Mouse (Mus musculus): ENCODE measurements at regions not wholly inside any gene's neighbourhood (a gene's known extent, or its start where the extent isn't known, plus 50 kb on each side); places are given as distances from the start of the nearest gene placed in this dataset.
A peak's percentile ranks its signal among the peaks of the same experiment; 100 is the strongest.

GRCm38 (mm10) chr13:97825801-97826576 is 65.6 kb upstream of the Gm10260 start:
- Histone ChIP-seq H3K36me3 (ENCODE audit: control insufficient read depth, insufficient read depth, low read length) (no peaks in the 10 kb centered on the region), H3K9ac (ENCODE audit: low read depth, low read length) (no peak overlapping the region), H3K27me3 (replicated peaks; ENCODE audit: control insufficient read depth, insufficient read depth, low read length) (no peaks in the 10 kb centered on the region), H3K4me3 (ENCODE audit: low read depth, low read length) (no peak overlapping the region), H3K4me2 (ENCODE audit: low read depth, low read length) (no peak overlapping the region), H3K4me1 (ENCODE audit: control insufficient read depth, insufficient read depth, low read length) (peaks cover 16% of the 10 kb centered on the region), H3K9me3 (ENCODE audit: control insufficient read depth, low read length) (no peaks in the 10 kb centered on the region), H3K27ac (replicated peaks; ENCODE audit: low read depth, low read length) (no peak overlapping the region)
- ATAC-seq (ENCODE audit: low read depth) (peak; percentile 66), DNase-seq (ENCODE audit: low spot score) (peak; percentile 79)
- WGBS = 29% methylated on average over 22 of the region's 22 CpGs

GRCm38 (mm10) chr13:97825361-97825760 is 64.9 kb upstream of the Gm10260 start:
- no peak for DNase-seq (ENCODE audit: low spot score)
- no peak overlapping the region for H3K27ac ChIP-seq (replicated peaks; ENCODE audit: low read depth, low read length)

DNA sequence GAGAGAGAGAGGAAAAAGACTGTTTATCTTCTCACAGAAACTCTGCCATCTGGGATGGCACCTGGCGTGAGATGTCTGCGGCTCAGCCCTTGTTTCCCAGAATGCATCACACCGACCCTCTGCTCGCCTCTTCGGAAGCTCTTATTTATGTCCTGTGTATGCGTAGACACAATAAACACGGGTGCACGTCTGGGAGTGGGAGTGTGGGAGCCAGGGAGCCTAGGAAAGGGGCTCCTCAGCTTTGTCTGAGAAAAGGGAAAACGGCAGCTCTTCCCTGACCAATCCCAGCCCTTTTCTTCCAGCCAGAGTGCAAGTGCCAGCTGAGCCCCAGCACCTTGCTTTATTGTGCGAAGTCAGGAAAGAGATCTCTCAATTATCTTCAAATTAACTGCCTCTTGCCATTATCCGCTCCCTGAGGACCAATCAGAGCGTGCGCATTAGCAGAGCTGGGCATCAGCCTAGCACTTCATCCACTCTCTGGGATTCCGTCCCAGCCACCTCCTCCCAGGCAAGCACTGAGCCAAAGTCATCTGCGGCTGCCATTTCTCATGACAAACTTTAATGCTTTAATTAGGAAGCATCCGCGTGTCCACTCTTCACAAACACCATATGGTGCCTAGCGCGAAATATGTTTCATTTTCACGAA is 63.8 kb upstream of the Gm10260 start:
- Histone ChIP-seq H3K4me1 (ENCODE audit: control insufficient read depth, insufficient read depth, low read length) (peaks cover 16% of the 10 kb centered on the region), H3K27ac (replicated peaks; ENCODE audit: low read depth, low read length) (peak overlapping the region; percentile 30; the same call in 1 of the 2 replicates), H3K4me3 (ENCODE audit: low read depth, low read length) (no peak overlapping the region), H3K9me3 (ENCODE audit: control insufficient read depth, low read length) (no peaks in the 10 kb centered on the region), H3K9ac (ENCODE audit: low read depth, low read length) (no peak overlapping the region; the same call in 1 of the 2 replicates), H3K4me2 (ENCODE audit: low read depth, low read length) (peak overlapping the region; percentile 42), H3K36me3 (ENCODE audit: control insufficient read depth, insufficient read depth, low read length) (no peaks in the 10 kb centered on the region), H3K27me3 (replicated peaks; ENCODE audit: control insufficient read depth, insufficient read depth, low read length) (no peaks in the 10 kb centered on the region)
- ATAC-seq (ENCODE audit: low read depth) = peak; percentile 89
- WGBS = 53% methylated on average over 20 of the region's 20 CpGs
- peak; percentile 78 for DNase-seq (ENCODE audit: low spot score)

More at GRCm38 (mm10) chr13:97825361-97825760, 64.9 kb upstream of the Gm10260 start:
- Histone ChIP-seq H3K9me3 (ENCODE audit: control insufficient read depth, low read length) (no peaks in the 10 kb centered on the region), H3K27me3 (replicated peaks; ENCODE audit: control insufficient read depth, insufficient read depth, low read length) (no peaks in the 10 kb centered on the region), H3K36me3 (ENCODE audit: control insufficient read depth, insufficient read depth, low read length) (no peaks in the 10 kb centered on the region), H3K4me1 (ENCODE audit: control insufficient read depth, insufficient read depth, low read length) (peaks cover 16% of the 10 kb centered on the region), H3K4me2 (ENCODE audit: low read depth, low read length) (no peak overlapping the region), H3K9ac (ENCODE audit: low read depth, low read length) (no peak overlapping the region), H3K4me3 (ENCODE audit: low read depth, low read length) (no peak overlapping the region)
- WGBS = 53% methylated on average over 3 of the region's 3 CpGs
- ATAC-seq (ENCODE audit: low read depth) = peak; percentile 27; the same call in 1 of the 2 replicates

DNA sequence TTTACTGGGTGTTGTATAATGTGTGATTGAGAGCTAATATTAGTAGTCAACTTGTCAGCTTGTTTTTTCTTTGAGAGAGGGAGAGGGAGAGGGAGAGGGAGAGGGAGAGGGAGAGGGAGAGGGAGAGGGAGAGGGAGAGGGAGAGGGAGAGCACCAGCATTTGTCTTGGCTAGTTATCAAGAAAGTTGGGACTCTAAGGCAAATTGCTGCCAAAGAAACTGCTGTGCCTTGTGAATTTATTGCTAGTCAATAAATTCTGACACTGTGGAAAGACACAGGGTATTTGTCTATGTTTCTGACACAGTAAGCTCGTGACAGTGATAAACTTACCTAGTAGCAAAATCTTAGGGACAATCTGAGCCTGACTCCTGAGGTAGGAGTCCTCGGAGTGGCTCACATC is 61.2 kb upstream of the Gm10260 start:
- ATAC-seq (ENCODE audit: low read depth) = no peak
- Histone ChIP-seq H3K4me3 (ENCODE audit: low read depth, low read length) (no peak overlapping the region), H3K36me3 (ENCODE audit: control insufficient read depth, insufficient read depth, low read length) (no peaks in the 10 kb centered on the region), H3K9me3 (ENCODE audit: control insufficient read depth, low read length) (no peaks in the 10 kb centered on the region), H3K9ac (ENCODE audit: low read depth, low read length) (no peak overlapping the region), H3K27ac (replicated peaks; ENCODE audit: low read depth, low read length) (no peak overlapping the region), H3K4me1 (ENCODE audit: control insufficient read depth, insufficient read depth, low read length) (peaks cover 16% of the 10 kb centered on the region), H3K27me3 (replicated peaks; ENCODE audit: control insufficient read depth, insufficient read depth, low read length) (no peaks in the 10 kb centered on the region), H3K4me2 (ENCODE audit: low read depth, low read length) (no peak overlapping the region)
- WGBS = 73% methylated on average over 2 of the region's 2 CpGs
- DNase-seq (ENCODE audit: low spot score) = no peak

- ATAC-seq (ENCODE audit: low read depth) (no peak), DNase-seq (ENCODE audit: low spot score) (no peak)
- H3K27ac ChIP-seq (replicated peaks; ENCODE audit: low read depth, low read length) = no peak overlapping the region
- WGBS = 74% methylated on average over 3 of the region's 3 CpGs
- H3K4me1 ChIP-seq (ENCODE audit: control insufficient read depth, insufficient read depth, low read length) = peaks cover 14% of the 10 kb centered on the region
- no peak overlapping the region for H3K4me3 ChIP-seq (ENCODE audit: low read depth, low read length)
- no peaks in the 10 kb centered on the region for H3K9me3 ChIP-seq (ENCODE audit: control insufficient read depth, low read length)
- H3K9ac ChIP-seq (ENCODE audit: low read depth, low read length) = no peak overlapping the region
- H3K4me2 ChIP-seq (ENCODE audit: low read depth, low read length) = no peak overlapping the region
- H3K36me3 ChIP-seq (ENCODE audit: control insufficient read depth, insufficient read depth, low read length) = no peaks in the 10 kb centered on the region
- H3K27me3 ChIP-seq (replicated peaks; ENCODE audit: control insufficient read depth, insufficient read depth, low read length) = no peaks in the 10 kb centered on the region
Measured at GRCm38 (mm10) chr13:97821011-97821410, 60.6 kb upstream of the Gm10260 start.

- no peaks in the 10 kb centered on the region for H3K27me3 ChIP-seq (replicated peaks; ENCODE audit: control insufficient read depth, insufficient read depth, low read length)
- no peaks in the 10 kb centered on the region for H3K9me3 ChIP-seq (ENCODE audit: control insufficient read depth, low read length)
- no peak overlapping the region for H3K4me3 ChIP-seq (ENCODE audit: low read depth, low read length)
- H3K36me3 ChIP-seq (ENCODE audit: control insufficient read depth, insufficient read depth, low read length) = no peaks in the 10 kb centered on the region
- WGBS = 93% methylated on average over 8 of the region's 8 CpGs
- no peak for ATAC-seq (ENCODE audit: low read depth)
- H3K27ac ChIP-seq (replicated peaks; ENCODE audit: low read depth, low read length) = no peak overlapping the region
- peaks cover 8% of the 10 kb centered on the region; the same call in 1 of the 2 replicates for H3K4me1 ChIP-seq (ENCODE audit: control insufficient read depth, insufficient read depth, low read length)
- no peak overlapping the region for H3K4me2 ChIP-seq (ENCODE audit: low read depth, low read length)
- H3K9ac ChIP-seq (ENCODE audit: low read depth, low read length) = no peak overlapping the region
- no peak for DNase-seq (ENCODE audit: low spot score)
Measured at GRCm38 (mm10) chr13:97820401-97820800, 60.0 kb upstream of the Gm10260 start.

DNA sequence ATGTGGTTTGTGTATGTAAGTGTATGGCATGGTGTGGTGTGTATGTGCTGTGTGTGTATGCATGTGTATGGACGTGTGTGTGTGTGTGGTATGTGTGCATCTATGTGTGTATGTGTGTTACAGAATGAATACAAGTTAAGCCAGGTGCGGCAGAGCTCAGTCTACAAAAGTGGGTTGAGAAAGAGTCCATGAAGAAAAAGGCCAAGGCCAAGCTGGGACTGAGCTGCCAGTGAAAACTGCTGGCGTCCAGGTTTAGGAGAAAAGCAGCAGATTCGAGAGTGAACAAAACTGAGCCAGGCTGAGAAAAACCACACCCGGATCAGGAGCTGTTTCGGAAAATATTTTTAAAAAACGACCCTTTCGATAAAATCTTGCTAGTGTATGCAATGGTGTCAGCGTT is 58.6 kb upstream of the Gm10260 start:
- no peak overlapping the region for H3K27ac ChIP-seq (replicated peaks; ENCODE audit: low read depth, low read length)
- WGBS = 89% methylated on average over 9 of the region's 9 CpGs
- no peaks in the 10 kb centered on the region for H3K27me3 ChIP-seq (replicated peaks; ENCODE audit: control insufficient read depth, insufficient read depth, low read length)
- no peak for ATAC-seq (ENCODE audit: low read depth)
- no peak overlapping the region for H3K4me2 ChIP-seq (ENCODE audit: low read depth, low read length)
- no peaks in the 10 kb centered on the region for H3K9me3 ChIP-seq (ENCODE audit: control insufficient read depth, low read length)
- H3K36me3 ChIP-seq (ENCODE audit: control insufficient read depth, insufficient read depth, low read length) = no peaks in the 10 kb centered on the region
- H3K4me3 ChIP-seq (ENCODE audit: low read depth, low read length) = no peak overlapping the region
- DNase-seq (ENCODE audit: low spot score) = no peak
- no peaks in the 10 kb centered on the region for H3K4me1 ChIP-seq (ENCODE audit: control insufficient read depth, insufficient read depth, low read length)
- no peak overlapping the region for H3K9ac ChIP-seq (ENCODE audit: low read depth, low read length)

GRCm38 (mm10) chr13:97816923-97817322 is 56.5 kb upstream of the Gm10260 start:
- H3K27me3 ChIP-seq (replicated peaks; ENCODE audit: control insufficient read depth, insufficient read depth, low read length) = no peaks in the 10 kb centered on the region
- no peaks in the 10 kb centered on the region for H3K36me3 ChIP-seq (ENCODE audit: control insufficient read depth, insufficient read depth, low read length)
- no peak overlapping the region for H3K4me2 ChIP-seq (ENCODE audit: low read depth, low read length)
- DNase-seq (ENCODE audit: low spot score) (no peak), ATAC-seq (ENCODE audit: low read depth) (no peak)
- no peak overlapping the region for H3K4me3 ChIP-seq (ENCODE audit: low read depth, low read length)
- WGBS = 71% methylated on average over 3 of the region's 3 CpGs
- H3K27ac ChIP-seq (replicated peaks; ENCODE audit: low read depth, low read length) = no peak overlapping the region
- H3K9ac ChIP-seq (ENCODE audit: low read depth, low read length) = no peak overlapping the region
- H3K4me1 ChIP-seq (ENCODE audit: control insufficient read depth, insufficient read depth, low read length) = no peaks in the 10 kb centered on the region
- H3K9me3 ChIP-seq (ENCODE audit: control insufficient read depth, low read length) = no peaks in the 10 kb centered on the region

All from embryonic facial prominence, embryonic 14.5 days (tissue).